Mouse (Mus musculus): ENCODE data around the gene Tspan13. TPM values are rescaled to one million over a fixed set of nuclear protein-coding genes. Genes with fewer than 3 reads are reported as not detected.

The Tspan13 gene
- polyA plus RNA-seq, 1 experiment from 2014 or later: 18.2 TPM

DNA sequence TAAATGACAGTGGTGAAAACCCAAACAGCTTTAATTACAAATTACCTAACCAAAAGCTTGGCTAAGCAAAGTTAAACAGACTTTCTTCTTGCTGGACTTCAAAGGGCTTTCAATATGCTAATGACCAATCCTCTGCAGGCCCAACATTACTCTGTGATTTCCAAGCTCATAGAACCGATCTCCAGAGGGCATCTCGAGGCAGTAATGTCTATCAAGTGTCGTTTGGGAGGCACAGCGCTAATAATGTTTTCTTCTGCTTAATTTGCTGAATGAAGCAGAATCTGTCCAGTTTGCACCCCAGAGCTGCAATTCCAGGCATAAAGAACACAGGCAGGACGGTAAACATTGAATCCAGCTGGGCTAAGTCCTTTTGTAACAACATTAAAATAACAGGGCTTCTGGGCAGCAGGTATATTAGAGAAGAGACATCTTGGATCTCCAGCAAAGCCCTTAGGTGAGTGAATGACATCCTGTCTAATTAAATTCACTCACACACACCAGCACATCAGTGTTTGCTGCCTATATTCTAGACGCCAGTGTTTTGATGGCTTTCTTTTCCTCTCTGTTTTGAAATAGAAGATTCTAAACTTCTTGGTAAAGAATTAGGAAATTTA is 64.6 kb downstream of the Tspan13 start:
- 95% methylated on average over 6 of the region's 6 CpGs for WGBS (ENCODE audit: missing documents)
- H3K27ac ChIP-seq: no peak overlapping the region
- no peaks in the 10 kb centered on the region for H3K79me2 ChIP-seq (ENCODE audit: inconsistent target)
- H3K4me3 ChIP-seq (ENCODE audit: inconsistent target): no peak overlapping the region
- H3K36me3 ChIP-seq (ENCODE audit: inconsistent target): no peaks in the 10 kb centered on the region

- H3K27ac ChIP-seq: no peak overlapping the region
- H3K4me3 ChIP-seq (ENCODE audit: inconsistent target): no peak overlapping the region
- H3K36me3 ChIP-seq (ENCODE audit: inconsistent target): no peaks in the 10 kb centered on the region
- H3K79me2 ChIP-seq (ENCODE audit: inconsistent target): no peaks in the 10 kb centered on the region
- WGBS (ENCODE audit: missing documents): 8% methylated on average over 3 of the region's 3 CpGs
These were observed 66.4 kb downstream of the Tspan13 start for GRCm38 (mm10) chr12:35975898-35976297.

DNA sequence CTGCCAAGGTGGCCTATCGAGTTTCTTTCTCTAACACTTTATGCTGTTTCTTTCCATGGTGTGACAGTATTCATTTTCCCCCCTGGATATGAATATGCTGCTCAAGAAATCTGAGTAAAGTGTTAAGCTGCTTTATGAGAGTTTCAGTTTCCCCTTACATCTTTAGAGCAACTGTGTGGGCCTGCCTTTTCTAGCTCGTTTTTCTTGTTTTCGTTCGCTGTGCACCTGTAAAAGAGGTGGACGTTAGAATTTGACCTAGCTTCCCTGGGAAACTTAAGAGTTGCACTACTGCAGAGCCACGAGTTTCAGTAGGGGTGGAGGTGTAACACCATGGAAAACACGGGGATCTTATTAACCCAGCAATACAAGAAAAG is 75.5 kb downstream of the Tspan13 start:
- no peaks in the 10 kb centered on the region for H3K36me3 ChIP-seq (ENCODE audit: inconsistent target)
- no peaks in the 10 kb centered on the region for H3K79me2 ChIP-seq (ENCODE audit: inconsistent target)
- no peak overlapping the region for H3K27ac ChIP-seq
- no peak overlapping the region for H3K4me3 ChIP-seq (ENCODE audit: inconsistent target)
- WGBS (ENCODE audit: missing documents): 75% methylated on average over 7 of the region's 7 CpGs

- Histone ChIP-seq H3K36me3 (ENCODE audit: inconsistent target) (no peaks in the 10 kb centered on the region), H3K27ac (no peak overlapping the region), H3K4me3 (ENCODE audit: inconsistent target) (no peak overlapping the region), H3K79me2 (ENCODE audit: inconsistent target) (no peaks in the 10 kb centered on the region)
- 79% methylated on average over 7 of the region's 7 CpGs for WGBS (ENCODE audit: missing documents)
These were observed 76.1 kb downstream of the Tspan13 start for GRCm38 (mm10) chr12:35966098-35966767.

Other genes starting within 250 kb of the Tspan13 start
- not detected in 3 replicates for gene Agr3, start 116.9 kb downstream of the Tspan13 start, polyA plus RNA-seq (2018)
- gene Agr2, start 49.6 kb downstream of the Tspan13 start, polyA plus RNA-seq (2018): not detected in 3 replicates
- 10.6 to 18.2 TPM (median 16.7 TPM) in 3 replicates for gene Ankmy2, start 114.6 kb upstream of the Tspan13 start, polyA plus RNA-seq (2018)
- gene Bzw2, start 115.6 kb upstream of the Tspan13 start, polyA plus RNA-seq (2018): 8.0 to 29.1 TPM (median 14.2 TPM) in 3 replicates
- gene Lrrc72, start 210.9 kb upstream of the Tspan13 start, polyA plus RNA-seq (2018): not detected in 3 replicates